Comparison of ENCODE assay signal across 16 mouse cellular contexts in the genomic region with DNA sequence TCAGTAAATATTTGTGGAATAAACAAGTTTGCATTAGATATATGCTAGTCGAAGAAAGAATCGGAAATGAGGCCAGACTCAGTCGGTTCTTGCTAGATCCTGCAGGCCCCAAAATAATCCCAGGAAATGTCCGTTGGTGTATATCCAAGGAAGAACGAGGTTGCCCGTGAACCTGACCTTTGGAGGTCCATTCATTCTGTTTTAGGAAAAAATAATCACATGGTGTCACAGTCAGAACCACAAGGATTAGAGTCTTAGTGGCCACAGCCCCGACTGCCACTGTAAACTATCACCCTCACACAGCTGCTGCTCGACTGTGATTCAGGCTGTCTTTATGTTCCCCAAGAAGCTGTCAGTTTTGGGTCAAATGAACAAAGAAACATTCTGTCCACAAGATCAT. TPM values are rescaled to one million over a fixed set of nuclear protein-coding genes. Genes with fewer than 3 reads are reported as not detected.
A peak's percentile ranks its signal among the peaks of the same experiment; 100 is the strongest.
DNase-seq lines count a peak whose midpoint lies in the region; ATAC-seq and TF ChIP-seq lines count a peak whose summit lies in the region.
"Had no signal": no experiment of that assay in that cellular context is flagged by ENCODE, and none has a peak within 500 bp of the region (broad histone marks: within the 10 kb centered on the region; RNA-seq: fewer than 3 reads in every experiment).

No protein-coding gene starts in this region.

- in situ Hi-C loops in ES-E14 (cut with MboI; ENCODE audit: low sequenced_read_pairs in 2 of 2, unreplicated experiment in 2 of 2), result no loop called here

- H3K9me3 ChIP-seq in heart, embryonic 12.5 days (replicated peaks), result no peaks in the 10 kb centered on the region
- no peaks in the 10 kb centered on the region for H3K9me3 ChIP-seq in kidney, embryonic 16.5 days (ENCODE audit: low read length)
- H3K9me3 ChIP-seq in ES-E14 (ENCODE audit: control insufficient read depth, insufficient read depth, low read depth, low read length), result no peaks in the 10 kb centered on the region
- H3K9me3 ChIP-seq in limb, embryonic 10.5 days (replicated peaks), result no peaks in the 10 kb centered on the region
- H3K9me3 ChIP-seq: embryonic facial prominence, embryonic 13.5 days; forebrain, embryonic 10.5 days; G1E had no signal

- no peak overlapping the region for H3K4me2 ChIP-seq in heart, embryonic 12.5 days
- no peak overlapping the region for H3K4me2 ChIP-seq in kidney, embryonic 16.5 days (replicated peaks; ENCODE audit: low read depth, low read length)
- H3K4me2 ChIP-seq: embryonic facial prominence, embryonic 13.5 days had no signal

- peak overlapping the region; percentile 37; the same call in 1 of the 2 replicates for H3K27ac ChIP-seq in heart, embryonic 12.5 days (ENCODE audit: poor library complexity, severe bottlenecking)
- H3K27ac ChIP-seq in kidney, embryonic 16.5 days (ENCODE audit: low read length), result peak overlapping the region; percentile 75
- peak overlapping the region; percentile 98 for H3K27ac ChIP-seq in ES-E14 (ENCODE audit: insufficient read depth, low read depth, low read length, poor library complexity, severe bottlenecking)
- no peak overlapping the region for H3K27ac ChIP-seq in limb, embryonic 10.5 days
- H3K27ac ChIP-seq: embryonic facial prominence, embryonic 13.5 days; forebrain, embryonic 10.5 days; hindbrain, postnatal 0 days; liver, embryonic 14.5 days had no signal

- intact Hi-C loops in heart, postnatal 10 days (cut with DNase I), result loop anchor here (2.0 kb wide), 1 partner anchor 51 kb away; no protein-coding TSS in a partner anchor

- no peaks in the 10 kb centered on the region for H3K36me3 ChIP-seq in heart, embryonic 12.5 days
- H3K36me3 ChIP-seq in kidney, embryonic 16.5 days (ENCODE audit: insufficient read depth, low read length), result no peaks in the 10 kb centered on the region
- H3K36me3 ChIP-seq in ES-E14 (ENCODE audit: control insufficient read depth, insufficient read depth, low read length, poor library complexity, severe bottlenecking), result peaks cover 15% of the 10 kb centered on the region
- no peaks in the 10 kb centered on the region for H3K36me3 ChIP-seq in limb, embryonic 10.5 days
- H3K36me3 ChIP-seq: embryonic facial prominence, embryonic 13.5 days; forebrain, embryonic 10.5 days; G1E had no signal

- H3K4me1 ChIP-seq in heart, embryonic 12.5 days (replicated peaks), result peaks cover 7% of the 10 kb centered on the region; the same call in 1 of the 2 replicates
- peaks cover 19% of the 10 kb centered on the region; the same call in 1 of the 2 replicates for H3K4me1 ChIP-seq in kidney, embryonic 16.5 days (ENCODE audit: insufficient read depth, low read length)
- peaks cover 0 to 19% of the 10 kb centered on the region in 2 experiments; a peak in 3 of 4 replicates for H3K4me1 ChIP-seq in ES-E14 (ENCODE audit: control insufficient read depth in 2 of 2, insufficient read depth in 2 of 2, low read length in 2 of 2, poor library complexity in 1 of 2)
- peaks cover 7% of the 10 kb centered on the region for H3K4me1 ChIP-seq in limb, embryonic 10.5 days

- H3K4me3 ChIP-seq in heart, embryonic 12.5 days, result no peak overlapping the region
- H3K4me3 ChIP-seq in kidney, embryonic 16.5 days (ENCODE audit: low read length), result no peak overlapping the region
- peak overlapping the region; percentile 5 to 18; a peak in 3 of 4 replicates for H3K4me3 ChIP-seq in ES-E14 (ENCODE audit: insufficient read depth in 1 of 2, low read depth in 1 of 2, low read length in 2 of 2, poor library complexity in 1 of 2, severe bottlenecking in 1 of 2)
- no peak overlapping the region for H3K4me3 ChIP-seq in limb, embryonic 10.5 days
- H3K4me3 ChIP-seq: embryonic facial prominence, embryonic 13.5 days; forebrain, embryonic 10.5 days had no signal

- no peak overlapping the region for H3K9ac ChIP-seq in heart, embryonic 12.5 days
- no peak overlapping the region for H3K9ac ChIP-seq in kidney, embryonic 16.5 days (replicated peaks; ENCODE audit: low read length)
- peak overlapping the region; percentile 73 for H3K9ac ChIP-seq in ES-E14 (ENCODE audit: insufficient read depth, low read depth, low read length, poor library complexity, severe bottlenecking)
- H3K9ac ChIP-seq: embryonic facial prominence, embryonic 13.5 days; liver, embryonic 14.5 days had no signal

- H3K27me3 ChIP-seq in heart, embryonic 12.5 days (replicated peaks), result no peaks in the 10 kb centered on the region
- no peaks in the 10 kb centered on the region for H3K27me3 ChIP-seq in kidney, embryonic 16.5 days (ENCODE audit: insufficient read depth, low read length)
- no peaks in the 10 kb centered on the region for H3K27me3 ChIP-seq in limb, embryonic 10.5 days (ENCODE audit: low read depth, poor library complexity, severe bottlenecking)
- H3K27me3 ChIP-seq: embryonic facial prominence, embryonic 13.5 days had no signal

- WGBS in heart, embryonic 12.5 days, result 68% methylated on average over 8 of the region's 8 CpGs
- 66% methylated on average over 8 of the region's 8 CpGs for WGBS in kidney, embryonic 16.5 days
- WGBS in limb, embryonic 10.5 days, result 89% methylated on average over 8 of the region's 8 CpGs

- DNase-seq in heart, postnatal 10 days, result no peak
- no peak for DNase-seq in kidney, postnatal 4 days
- DNase-seq in ES-E14 (ENCODE audit: low read depth, low spot score), result no peak
- DNase-seq in kidney, postnatal 36 days, result peak; percentile 13 to 50
- no peak for DNase-seq in frontal cortex, postnatal 25 days (ENCODE audit: low spot score in 2 of 2)
- DNase-seq in limb, embryonic 10.5 days (ENCODE audit: low spot score), result no peak
- DNase-seq: cerebellum, adult 18-20 months; right cerebral cortex, adult 18-20 months; thymus, postnatal 25 days had no signal

- ATAC-seq in heart, embryonic 12.5 days (ENCODE audit: insufficient number of reproducible peaks, low FRiP score), result no peak
- ATAC-seq in kidney, embryonic 16.5 days (ENCODE audit: low FRiP score, low TSS enrichment), result no peak
- ATAC-seq: hindbrain, postnatal 0 days had no signal

TF ChIP-seq in ES-E14, 5 proteins besides CTCF, POLR2A, EP300 and RAD21:
- TF ChIP-seq MAFK (IDR thresholded peaks at IDR 0.05; ENCODE audit: insufficient read depth, low read depth, low read length), result no peak
- TF ChIP-seq HCFC1 (IDR thresholded peaks at IDR 0.05; ENCODE audit: borderline replicate concordance, insufficient read depth, low read length), result no peak
- no peak for TF ChIP-seq CHD2 (IDR thresholded peaks at IDR 0.05; ENCODE audit: low read depth, low read length)
- no peak for TF ChIP-seq ZC3H11A (IDR thresholded peaks at IDR 0.05; ENCODE audit: borderline replicate concordance, low read depth, low read length)
- TF ChIP-seq ZNF384 (IDR thresholded peaks at IDR 0.05; ENCODE audit: low read depth, low read length), result no peak

RNA-seq across cellular contexts. Expression of gene Apod, which starts 12.8 kb away (rescaled TPM):
- polyA plus RNA-seq in heart, embryonic 12.5 days (2016; fragmentation: Nextera tagmentation; extraction: Ambion mirVana), result 0.27 TPM in 1 of 2 replicates, not detected in the other
- 1 to 10 TPM in 1 of 2 experiments, under 1 TPM in 1; 0.91 to 1.1 TPM for total RNA-seq in heart, postnatal 10 days (2021)
- 0.42 and 0.56 TPM in 2 replicates for polyA plus RNA-seq in kidney, embryonic 16.5 days (2015; fragmentation: Nextera tagmentation; extraction: Ambion mirVana)
- total RNA-seq in ES-E14 (2012; rRNA removed), result 10.6 and 22.7 TPM in 2 replicates
- 5.9 and 6.5 TPM in 2 replicates for polyA plus RNA-seq in limb, embryonic 10.5 days (2016; fragmentation: Nextera tagmentation; extraction: Ambion mirVana)
- total RNA-seq: G1E had no signal
- polyA plus RNA-seq: G1E had no signal

RNA-seq across cellular contexts. Expression of gene Ppp1r2, which starts 52.4 kb away (rescaled TPM):
- polyA plus RNA-seq in heart, embryonic 12.5 days (2016; fragmentation: Nextera tagmentation; extraction: Ambion mirVana), result 97.2 and 103 TPM in 2 replicates
- total RNA-seq in heart, postnatal 10 days (2021), result 100 to 1,000 TPM; 113 to 125 TPM
- polyA plus RNA-seq in kidney, embryonic 16.5 days (2015; fragmentation: Nextera tagmentation; extraction: Ambion mirVana), result 90.5 and 93.2 TPM in 2 replicates
- 49.9 and 63.1 TPM in 2 replicates for total RNA-seq in ES-E14 (2012; rRNA removed)
- 84.6 and 89.8 TPM in 2 replicates for polyA plus RNA-seq in limb, embryonic 10.5 days (2016; fragmentation: Nextera tagmentation; extraction: Ambion mirVana)

Comparison
In these comparisons a context has a peak if more than half of its experiments do, and no peak if none do; other contexts are left out.
1. DNase-seq: peak in kidney, postnatal 36 days (2 of 2); none in heart, postnatal 10 days (0 of 2), kidney, postnatal 4 days (0 of 2), ES-E14 (single experiment), frontal cortex, postnatal 25 days (0 of 2) and limb, embryonic 10.5 days (single experiment).
2. H3K4me3 ChIP-seq: peak in ES-E14 (2 of 2); none in heart, embryonic 12.5 days (single experiment), kidney, embryonic 16.5 days (single experiment) and limb, embryonic 10.5 days (single experiment).